Mouse (Mus musculus) heart, adult 2 months (tissue): ENCODE results near the gene Bmp6.

ENCODE experiments used
- CTCF ChIP-seq: fragments of 200-600 bp; IDR thresholded peaks from 2 replicates; pipeline ENCODE4 v1.8.1; 2022; ENCODE audit warnings: antibody characterized with exemption, mild to moderate bottlenecking, moderate library complexity
- POLR2A ChIP-seq: fragments of 200-500 bp; IDR thresholded peaks from 2 replicates; pipeline ENCODE4 v1.6.1; 2011; ENCODE audit warnings: mild to moderate bottlenecking, low read depth, low read length, control low read depth; ENCODE audit not compliant: insufficient read depth

- TF ChIP-seq CTCF (no peak), POLR2A (no peak)
Observed at GRCm38 (mm10) chr13:38534016-38534415, 189.1 kb downstream of the Bmp6 start.
